Mouse (Mus musculus) right cerebral cortex, adult 2 months (tissue): Measurements from ENCODE around the gene Itih4.

Source experiments
- DNase-seq, 2 experiments: peaks; one replicate each; pipeline ENCODE4 v3.0.0; 2021 to 2022; ENCODE audit warnings: low spot score in 2 of 2

Gene Itih4

DNA sequence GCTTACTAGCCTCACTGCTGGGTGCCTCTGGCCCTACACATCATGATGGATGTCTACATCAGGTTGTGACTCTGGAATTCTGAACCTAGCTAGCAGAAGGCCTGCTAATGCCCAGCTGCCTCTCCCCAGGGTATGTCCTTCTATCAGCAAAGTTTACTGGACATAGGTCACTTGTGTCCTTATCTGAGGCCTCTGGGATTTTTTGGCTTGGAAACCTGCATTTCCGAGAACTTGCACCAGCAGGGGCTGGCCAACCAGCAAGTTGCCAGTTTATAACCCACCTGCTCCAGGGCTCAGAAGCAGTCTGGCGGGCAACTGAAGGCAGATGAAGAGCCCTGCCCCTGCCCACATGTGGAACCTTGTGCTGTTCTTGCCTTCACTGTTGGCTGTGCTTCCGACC is at the start of gene Itih4:
TSS of gene Itih4 (plus strand) at position 273 of the 400 bp plus-strand sequence.
- DNase-seq, result no peak

DNA sequence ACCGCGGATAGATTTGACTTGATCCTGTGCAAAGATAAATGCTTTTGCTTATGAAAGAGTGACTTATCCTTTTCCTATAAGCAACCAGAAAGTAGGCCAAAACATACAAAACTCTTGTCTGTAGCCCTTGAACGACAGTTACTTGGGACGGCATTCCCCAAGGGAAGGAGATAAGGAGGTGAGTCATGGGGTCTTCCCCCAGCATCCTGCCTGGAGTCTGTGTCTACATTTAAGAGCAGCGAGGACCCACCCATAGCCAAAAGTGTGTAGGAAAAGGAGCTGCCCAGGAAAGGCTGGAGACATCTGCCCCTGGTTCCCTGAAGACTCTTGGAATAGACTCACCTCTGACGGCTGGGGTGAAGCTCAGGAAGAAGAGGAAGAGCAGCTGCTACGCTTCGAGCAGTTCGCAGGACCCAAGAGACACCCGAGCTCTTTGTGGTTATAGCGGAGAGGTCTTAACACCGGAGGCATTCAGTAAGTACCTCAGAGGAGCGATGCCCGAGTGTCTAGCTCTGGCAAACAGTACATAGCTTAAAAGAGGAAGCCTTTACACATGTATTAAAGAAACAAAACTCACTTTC is 48.8 kb upstream of the Itih4 start:
- no peak for DNase-seq

DNA sequence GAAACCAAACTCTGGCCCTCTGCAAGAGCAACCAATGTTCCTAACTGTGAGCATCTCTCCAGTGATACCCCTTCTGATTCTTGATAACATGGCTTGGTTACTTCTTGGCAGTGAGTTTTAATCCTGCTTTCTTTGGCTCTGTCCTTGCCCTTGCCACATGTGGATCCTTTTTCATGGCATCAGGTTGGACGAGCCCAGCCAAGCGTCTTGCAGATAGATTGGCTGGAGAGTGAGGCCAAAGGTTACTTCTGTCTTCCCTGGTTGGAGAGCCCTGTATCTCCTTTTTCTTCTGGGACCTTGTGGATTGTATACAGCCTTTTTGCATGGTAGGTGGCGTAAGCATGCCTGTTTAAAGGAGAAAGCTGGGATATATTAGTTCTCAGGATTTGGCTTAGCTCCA is 42.6 kb upstream of the Itih4 start:
- DNase-seq, result no peak

DNA sequence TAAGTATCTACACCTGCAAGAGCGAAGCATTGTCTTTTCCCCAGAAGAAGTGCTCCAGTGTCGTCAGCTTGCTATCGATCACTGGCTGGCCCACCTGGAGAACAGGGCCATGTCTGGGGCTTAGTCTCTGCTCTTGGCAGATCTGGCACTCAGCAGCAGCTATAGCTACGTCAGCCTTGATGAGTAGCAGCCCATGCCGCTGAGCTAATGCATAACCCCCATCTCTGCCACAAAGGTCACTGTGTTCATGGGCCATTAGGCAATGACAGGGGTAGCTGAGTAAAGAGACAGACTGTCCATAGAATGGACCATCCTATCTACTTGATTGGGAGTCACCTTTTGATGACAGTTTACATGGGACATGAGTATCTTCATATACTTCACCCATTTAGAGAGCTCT is 35.8 kb upstream of the Itih4 start:
- DNase-seq, result no peak

DNA sequence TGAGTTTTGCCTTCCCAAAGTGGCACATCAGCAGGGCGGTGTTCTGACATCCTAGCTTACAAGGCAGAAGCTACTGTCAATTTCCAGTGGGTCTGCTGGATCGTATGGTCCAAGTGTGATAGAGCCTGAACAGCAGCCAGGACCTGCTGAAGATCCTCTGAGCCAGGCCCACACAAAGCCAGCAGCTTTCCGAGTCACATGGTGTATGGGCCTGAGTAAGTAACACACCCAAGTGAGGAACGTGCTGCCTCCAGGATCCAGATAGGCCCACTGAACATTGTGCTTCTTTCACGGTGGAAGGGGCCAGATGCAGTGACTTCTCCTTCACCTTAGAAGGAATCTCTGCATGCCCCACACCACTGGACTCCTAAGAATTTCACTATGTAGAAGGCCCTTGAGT is 34.0 kb upstream of the Itih4 start:
- no peak for DNase-seq

DNA sequence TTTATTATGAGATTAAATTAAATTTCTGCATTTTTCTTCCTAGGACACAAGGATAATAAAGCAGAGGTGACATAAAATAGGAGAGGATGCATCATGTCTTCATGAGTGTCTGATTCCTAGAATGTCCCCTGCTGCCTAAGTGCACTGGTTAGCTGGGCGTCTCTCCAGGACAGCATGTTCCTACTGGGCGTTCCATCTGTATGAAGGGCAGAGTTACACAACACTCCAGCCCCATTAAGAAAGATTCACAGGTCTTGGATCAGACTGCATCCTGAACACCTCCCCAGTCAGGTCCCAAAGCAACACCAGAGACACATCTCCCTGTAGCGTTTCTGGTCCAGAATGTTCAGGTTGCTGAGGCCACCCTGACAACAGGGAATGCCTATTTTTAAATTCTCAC is 31.0 kb upstream of the Itih4 start:
- DNase-seq, result no peak

DNA sequence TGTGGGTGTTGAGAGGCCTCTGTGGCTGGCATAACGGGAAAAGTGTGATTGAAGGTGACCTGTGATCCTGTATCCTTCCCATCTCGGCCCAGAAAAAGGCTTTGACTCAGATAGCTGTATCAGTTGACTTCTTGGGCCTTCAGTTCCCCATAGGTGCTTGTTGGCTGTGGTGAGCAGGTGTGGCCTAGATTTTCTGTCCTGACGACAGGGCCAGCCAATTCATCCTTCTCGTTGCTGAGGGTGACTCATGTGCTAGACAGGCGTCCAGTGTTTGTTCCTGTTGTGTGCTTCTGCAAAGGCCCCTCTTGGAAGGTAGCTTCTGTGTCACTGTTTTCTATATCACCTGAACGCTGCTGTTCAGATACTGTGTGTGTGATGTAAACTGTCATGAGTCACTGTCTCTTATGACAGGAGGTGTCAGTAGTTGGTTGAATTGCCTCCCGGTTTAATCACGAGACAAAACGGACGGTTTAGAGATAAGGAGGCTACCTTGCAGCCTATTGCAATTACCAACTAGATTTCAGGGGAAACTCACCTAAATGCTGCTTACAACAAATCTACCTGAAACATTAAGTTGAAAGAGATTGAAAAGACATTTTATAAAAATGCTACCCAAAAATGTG is 29.3 kb upstream of the Itih4 start:
- DNase-seq, result peak in 1 of 2 experiments; percentile 35

DNA sequence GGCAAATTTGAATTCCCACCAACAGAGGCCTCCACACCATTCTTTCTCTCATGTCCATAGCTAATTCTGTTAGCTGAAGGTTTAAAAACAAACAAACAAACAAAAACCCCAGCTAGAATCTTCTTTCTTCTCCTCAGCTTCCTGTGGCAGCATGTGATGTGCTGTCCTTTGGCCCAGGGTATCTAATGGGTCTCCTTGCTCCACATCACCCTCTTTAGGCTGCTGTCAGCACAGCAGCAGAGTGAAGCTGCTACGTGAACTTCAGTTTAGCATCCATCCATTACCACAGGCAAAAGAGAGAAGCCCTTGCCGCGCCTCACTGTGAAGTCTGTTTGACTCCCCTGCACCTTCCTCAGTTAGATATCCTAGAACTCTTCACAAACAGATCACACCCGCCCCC is 28.3 kb upstream of the Itih4 start:
- DNase-seq, result no peak

DNA sequence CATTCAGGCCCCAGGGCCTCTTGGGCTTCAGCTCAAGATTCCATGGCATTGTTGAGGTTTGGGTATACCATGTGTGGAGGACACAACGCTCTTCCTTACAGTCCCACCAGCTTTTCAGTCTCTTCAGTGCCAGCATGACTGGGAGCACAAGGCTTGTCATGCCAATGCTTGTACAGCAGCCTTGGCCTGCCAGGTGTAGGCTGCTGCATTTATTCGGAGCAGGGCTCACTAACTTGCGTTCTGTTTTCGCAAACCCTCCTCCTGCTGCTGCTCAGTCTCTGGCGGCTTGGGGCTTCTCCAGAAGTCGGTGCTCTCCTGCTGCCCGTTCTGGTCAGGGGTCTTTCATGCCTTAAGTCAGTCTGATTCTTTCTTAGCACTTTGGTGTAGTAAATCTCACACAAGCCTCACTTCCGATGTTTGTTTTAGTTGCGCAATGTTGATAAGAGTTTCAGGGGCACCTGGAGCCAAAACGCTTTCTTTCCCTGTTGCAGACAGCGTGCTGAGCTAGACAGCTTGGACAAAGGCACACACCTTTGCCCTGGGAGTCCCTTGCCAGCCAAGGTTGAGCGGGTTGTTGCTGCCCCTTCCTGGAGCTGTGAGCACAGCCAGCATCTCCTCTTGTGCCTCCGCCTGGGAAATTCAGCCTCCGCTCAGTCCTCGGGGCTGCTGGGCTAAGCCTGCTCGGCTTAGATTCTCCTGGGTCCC is 24.7 kb upstream of the Itih4 start:
- DNase-seq, result no peak

DNA sequence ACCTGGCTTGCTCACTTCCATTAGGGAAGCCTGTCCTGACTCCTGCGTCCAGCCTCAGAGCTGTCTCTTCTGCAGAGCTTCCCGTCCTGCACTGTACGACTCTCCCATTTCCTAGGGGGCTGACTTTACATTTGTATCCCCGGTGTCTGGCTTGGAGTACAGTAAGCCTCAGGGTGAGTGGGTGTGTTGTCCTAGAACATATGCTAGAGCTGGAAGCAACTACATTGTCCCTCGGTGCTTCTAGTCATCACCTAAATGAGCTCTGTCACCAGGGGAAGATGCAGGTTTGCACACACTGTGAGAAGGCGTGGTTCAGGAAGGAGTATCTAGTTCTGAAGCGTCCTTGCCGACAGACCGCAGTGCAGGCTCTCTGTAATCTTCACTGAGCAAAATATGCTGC is 23.9 kb upstream of the Itih4 start:
- no peak for DNase-seq

DNA sequence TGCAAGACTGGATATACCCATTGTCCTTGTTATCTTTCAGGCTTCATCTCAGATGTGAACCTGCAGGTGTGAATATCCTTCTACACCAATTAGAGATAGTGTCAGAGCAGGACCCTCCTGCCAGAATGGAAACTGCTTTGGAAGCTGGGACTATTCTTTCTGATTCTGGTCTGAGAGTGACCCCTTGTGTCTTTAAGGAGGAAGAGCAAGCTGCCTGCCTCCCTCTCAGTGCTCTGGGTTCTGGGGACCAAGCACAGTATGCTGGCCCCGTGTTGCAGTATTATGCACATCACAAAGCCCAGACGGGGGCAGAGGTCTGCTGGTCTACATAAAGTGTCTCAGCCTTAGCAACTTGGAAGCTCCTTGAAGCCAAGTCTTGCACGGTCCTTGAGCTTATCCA is 21.0 kb upstream of the Itih4 start:
- DNase-seq, result no peak

DNA sequence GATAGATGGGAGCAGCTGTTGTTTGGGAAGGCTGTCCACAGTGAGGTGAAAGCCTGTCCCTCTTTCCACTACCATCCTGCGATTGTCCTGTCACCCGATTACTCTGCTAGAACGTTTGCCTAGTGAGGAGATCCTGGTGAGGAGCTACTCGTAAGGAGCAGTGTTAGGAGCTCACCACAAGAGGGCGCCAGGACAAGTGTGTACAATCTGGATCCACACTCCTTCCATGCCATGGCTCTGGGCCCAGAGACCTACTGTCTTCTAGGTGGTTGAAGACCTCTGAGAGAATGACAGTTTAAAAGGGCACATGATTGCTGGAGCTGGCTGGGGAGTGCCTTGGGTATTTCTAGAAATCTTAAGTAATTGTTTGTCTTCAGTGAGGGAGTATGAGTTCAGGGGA is 19.2 kb upstream of the Itih4 start:
- DNase-seq, result peak; percentile 74 to 78

DNA sequence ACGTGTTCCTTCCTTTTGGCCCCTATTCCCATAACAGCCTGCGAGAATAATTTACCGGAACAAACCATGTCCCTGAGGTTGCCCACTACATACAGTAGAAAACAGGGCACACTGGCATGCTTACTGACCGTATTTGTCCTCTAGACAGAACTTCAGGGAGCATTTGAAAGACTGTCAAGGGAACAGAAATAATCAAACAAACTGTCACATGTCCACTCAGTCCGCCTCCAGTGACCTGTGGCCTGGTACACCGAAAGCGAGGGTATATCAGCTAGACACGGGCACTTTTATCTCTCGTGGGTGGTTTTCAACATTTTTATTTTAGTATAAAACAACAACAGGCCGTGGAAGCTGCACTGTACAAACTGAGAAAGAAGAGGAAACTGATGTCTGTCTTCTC is 17.4 kb upstream of the Itih4 start:
- DNase-seq, result no peak

DNA sequence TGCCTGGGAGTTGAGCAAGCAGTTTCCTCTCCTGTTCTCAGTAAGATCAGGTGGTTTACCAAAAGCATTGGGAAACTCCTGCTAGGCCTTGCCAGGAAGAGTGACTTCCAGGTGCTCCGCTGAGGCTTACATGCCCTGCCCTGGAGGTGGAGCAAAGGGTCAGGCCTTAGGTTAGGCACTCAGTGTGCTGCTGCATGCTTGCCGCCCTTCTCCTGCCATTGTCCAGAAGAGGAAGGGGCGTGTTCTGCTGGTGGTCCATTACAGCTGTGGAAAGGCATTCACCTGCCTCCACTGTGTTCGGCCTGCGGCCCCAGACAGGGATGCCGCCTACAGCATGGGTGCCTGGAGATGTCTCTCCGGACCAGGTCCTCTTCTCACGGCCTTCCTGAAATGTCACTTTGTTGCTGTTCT is 16.9 kb upstream of the Itih4 start:
- DNase-seq, result no peak

DNA sequence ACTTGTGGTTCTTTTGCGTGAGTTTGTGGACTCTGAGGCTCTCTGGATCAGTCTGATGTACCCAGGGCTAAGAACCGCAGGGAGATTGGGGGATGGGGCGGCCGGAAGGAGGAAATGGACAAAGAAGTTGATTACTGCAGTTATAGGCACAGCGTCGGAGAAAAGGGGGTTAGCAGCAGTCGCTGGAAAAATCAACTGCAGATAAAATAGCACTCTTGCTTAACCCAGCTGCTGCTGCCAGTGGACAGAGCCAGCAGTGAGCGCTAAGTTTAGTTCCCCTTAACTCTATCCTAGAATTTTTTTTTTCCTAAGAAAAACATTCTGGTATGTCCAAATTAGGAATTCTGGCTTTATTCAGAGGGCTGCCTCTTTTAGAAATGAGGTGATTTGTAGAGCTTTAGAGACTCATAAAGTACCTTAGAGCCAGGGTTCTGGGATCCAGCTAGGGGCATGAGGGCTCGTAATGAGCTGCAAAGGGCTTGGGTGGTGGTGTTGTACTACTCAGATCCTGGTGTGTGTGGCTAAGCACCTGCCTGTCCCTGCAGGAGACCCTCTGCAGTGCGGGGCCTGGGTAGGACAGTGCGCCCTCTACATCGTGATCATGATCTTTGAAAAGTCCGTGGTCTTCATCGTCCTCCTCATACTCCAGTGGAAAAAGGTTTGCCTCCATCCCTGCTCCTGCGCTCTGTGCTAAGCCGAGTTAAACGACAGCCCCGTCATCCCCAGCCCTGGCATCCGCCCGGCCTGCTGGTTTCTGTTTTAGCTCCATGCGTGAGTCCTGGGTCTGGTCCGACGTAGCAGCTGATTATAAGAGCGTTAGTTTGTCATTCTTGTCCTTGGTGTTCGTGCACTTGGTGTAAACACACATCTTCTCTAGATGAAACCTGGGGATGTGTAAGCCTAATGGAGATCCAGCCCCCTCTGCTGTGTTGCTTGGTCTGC is 15.8 kb upstream of the Itih4 start:
- peak in 1 of 2 experiments; percentile 30 for DNase-seq

DNA sequence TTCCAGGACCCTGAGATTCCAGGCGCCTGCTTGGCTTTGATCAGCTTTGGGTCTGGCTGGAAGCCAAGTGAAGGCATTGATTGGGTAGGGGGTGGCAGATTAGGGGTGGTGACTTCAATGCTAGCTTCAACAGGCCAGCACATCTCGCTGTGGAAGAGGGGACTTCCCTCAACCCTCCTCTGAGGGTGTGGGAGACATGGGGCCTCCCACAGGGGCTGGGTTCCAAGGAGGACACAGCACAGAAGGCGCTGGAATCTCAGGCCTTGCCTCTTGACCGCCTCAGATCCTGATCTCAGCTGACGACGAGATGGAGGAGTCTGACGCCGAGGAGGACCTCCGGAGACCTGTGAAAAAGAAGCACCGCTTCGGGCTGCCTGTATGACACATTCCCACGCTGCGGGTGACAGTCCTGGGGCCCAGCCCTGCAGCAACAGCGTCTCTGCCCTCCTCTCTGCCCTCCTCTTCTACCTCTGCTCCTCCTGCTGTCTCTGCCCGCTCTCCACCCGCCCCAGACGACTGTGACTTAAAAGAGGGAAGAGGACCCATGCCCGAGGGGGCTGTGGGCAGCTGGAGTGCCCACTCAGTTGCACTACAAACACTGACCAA is 12.1 kb upstream of the Itih4 start:
- no peak for DNase-seq

DNA sequence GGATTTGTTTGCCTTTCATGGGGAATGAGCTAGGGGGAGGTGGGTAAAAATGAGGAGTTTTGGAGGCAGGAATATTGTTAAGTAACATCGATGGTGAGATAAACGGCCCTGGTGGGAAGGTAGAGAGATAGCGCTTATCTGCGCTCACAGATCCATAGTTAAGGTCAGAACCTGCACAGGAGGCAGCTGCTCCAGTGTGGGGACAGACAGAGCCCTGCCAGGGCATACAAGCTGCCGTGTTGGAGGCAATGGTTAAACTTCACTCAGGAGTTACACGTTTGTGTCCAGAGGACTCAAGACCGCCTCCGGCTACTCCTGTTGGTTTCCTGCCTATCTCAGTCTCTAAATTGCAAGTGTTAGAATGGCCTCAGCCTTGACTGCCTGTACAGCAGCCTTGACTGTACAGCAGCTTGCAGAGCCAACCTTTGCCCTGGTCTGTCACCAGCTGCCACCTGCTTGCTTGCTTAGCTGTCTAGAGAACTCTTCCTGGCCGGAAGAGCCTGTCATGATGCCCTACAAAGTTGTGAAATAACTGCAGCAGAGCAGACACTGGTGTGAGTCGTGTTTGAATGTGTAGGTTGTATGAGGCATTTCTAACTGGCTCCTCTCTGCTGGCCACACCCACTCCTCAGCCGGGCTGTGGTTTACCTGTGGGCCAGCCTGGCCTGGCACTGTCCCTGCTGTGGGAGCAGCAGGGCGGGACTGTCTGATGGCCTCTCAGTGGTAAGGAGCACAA is 11.0 kb upstream of the Itih4 start:
- DNase-seq, result no peak

DNA sequence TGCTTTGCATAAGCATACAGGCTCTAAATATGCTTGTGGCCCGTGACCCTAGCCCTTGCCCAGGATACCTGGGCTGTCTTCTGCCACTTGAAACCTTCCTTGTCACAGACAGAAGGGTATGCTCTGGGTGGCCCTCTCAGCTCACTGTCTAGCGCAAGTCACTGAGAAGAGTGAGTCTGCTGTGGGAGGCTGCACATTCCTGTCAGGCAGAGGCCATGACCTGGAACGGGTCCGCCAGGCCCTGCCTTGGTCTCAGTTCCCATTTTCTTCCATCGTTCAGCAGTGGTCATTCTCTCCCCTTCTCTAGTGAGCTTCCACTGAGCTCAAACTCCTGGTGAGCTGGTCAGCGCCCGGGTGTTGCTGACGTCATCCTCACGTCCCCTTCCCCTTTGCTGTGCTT is 10.3 kb upstream of the Itih4 start:
- no peak for DNase-seq

DNA sequence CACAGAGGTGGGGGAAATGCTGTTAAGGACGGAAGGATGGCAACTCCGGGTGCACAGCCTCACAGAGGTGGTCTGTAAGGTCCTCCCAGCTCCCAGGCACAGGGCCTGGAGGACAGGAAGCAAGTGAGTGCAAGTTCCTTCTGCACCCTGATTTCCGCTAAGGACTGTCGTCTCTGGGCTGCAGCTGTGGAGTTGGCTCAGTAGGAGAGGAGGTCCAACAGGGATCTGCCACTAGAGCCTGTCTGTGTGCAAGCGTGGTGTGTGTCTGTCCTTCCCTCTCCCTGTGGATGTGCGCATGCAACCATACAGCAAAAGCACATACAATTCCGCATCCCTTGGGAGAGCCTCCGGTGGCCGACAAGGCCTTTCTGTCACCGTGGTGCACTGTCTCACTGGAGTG is 9.8 kb upstream of the Itih4 start:
- DNase-seq, result no peak

DNA sequence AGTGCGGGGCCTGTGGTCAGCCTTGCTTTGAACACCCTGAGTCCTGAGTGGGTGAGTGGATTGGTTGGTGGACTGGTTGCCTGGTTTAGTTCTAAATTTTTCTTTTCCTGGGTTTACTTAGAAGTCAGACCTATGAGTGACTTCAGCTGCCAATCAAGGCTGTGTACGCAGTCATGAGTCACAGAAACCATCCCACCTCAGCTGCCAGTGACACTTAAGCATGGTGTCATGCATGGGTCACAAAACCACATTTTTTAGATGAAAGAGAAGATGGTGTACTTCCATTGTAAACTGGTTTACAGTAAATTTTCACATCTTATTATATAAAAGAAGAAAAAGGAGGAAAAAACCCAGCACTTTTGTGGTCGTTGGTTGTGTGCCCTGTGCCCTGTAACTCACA is 8.4 kb upstream of the Itih4 start:
- no peak for DNase-seq

DNA sequence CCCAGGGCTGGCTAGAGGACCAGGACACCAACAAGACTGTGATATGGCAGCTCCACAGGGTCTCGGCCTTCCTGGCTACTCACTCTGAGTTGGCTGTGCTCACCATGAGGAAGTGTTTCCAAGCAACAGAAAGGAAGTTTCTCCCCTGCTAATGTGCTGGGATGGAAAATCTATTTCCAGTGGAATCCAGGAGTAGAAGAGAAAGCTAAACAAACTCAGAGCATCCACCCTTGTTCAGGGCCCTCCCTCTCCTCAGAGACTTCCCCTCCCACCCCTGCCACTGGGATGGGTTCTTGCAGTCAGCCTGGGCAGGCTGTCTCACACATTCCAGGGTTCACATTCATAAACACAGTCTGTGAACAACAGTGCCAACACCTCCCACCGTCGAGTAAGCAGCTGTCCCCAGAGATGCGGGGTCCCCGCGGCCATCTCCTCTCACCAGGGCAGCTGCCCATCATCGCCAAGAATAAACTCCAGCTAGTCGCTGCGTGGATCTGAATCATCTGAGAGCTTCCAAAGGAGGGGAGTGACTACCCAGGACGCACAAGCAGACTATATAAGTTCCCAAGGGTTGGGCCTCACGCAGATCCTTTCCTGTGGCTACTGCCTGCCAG is 7.2 kb upstream of the Itih4 start, which contains the start of gene Mustn1:
TSS of gene Mustn1 (plus strand) at position 243 of the 614 bp plus-strand sequence.
- DNase-seq, result peak; percentile 45 to 46
